Mouse (Mus musculus): Measurements from ENCODE around the gene Sprr2f. TPM values are rescaled to one million over a fixed set of nuclear protein-coding genes. Genes with fewer than 3 reads are reported as not detected.

Sprr2f gene
- polyA plus RNA-seq (2014; fragmentation: Nextera tagmentation; extraction: Ambion mirVana), result not detected in 2 replicates

GRCm38 (mm10) chr3:92364887-92365286 is at the start of gene Sprr2f:
Gene Sprr2f (plus strand): TSS chr3:92365187.
- WGBS, result 58% methylated on average over 3 of the region's 3 CpGs
- no peak within 1 kb of the TSS for H3K27ac ChIP-seq (ENCODE audit: low read depth)
- no peak for ATAC-seq (replicated peaks; ENCODE audit: low FRiP score, low TSS enrichment, low read depth)
- H3K4me3 ChIP-seq (ENCODE audit: low read depth, low read length), result no peak within 1 kb of the TSS
- no peak within 1 kb of the TSS for H3K4me2 ChIP-seq (ENCODE audit: low read length)
- H3K4me1 ChIP-seq (replicated peaks; ENCODE audit: control insufficient read depth, insufficient read depth, low read length), result no peaks in the 10 kb centered on the region
- H3K27me3 ChIP-seq (replicated peaks; ENCODE audit: control insufficient read depth, insufficient read depth, low read length), result no peaks in the 10 kb centered on the region
- no peak within 1 kb of the TSS for H3K9ac ChIP-seq (ENCODE audit: low read length)
- no peak for DNase-seq (ENCODE audit: low spot score)
- no peaks in the 10 kb centered on the region for H3K36me3 ChIP-seq (ENCODE audit: control insufficient read depth, insufficient read depth, low read length)
- H3K9me3 ChIP-seq (ENCODE audit: control insufficient read depth, low read length), result no peaks in the 10 kb centered on the region

GRCm38 (mm10) chr3:92316320-92316719 is 48.7 kb upstream of the Sprr2f start, which contains the start of gene Sprr2b:
Gene Sprr2b (plus strand): TSS chr3:92316620.
- DNase-seq (ENCODE audit: low spot score) (no peak), ATAC-seq (replicated peaks; ENCODE audit: low FRiP score, low TSS enrichment, low read depth) (no peak)
- WGBS, result 82% methylated on average over 2 of the region's 2 CpGs
- no peaks in the 10 kb centered on the region for H3K4me1 ChIP-seq (replicated peaks; ENCODE audit: control insufficient read depth, insufficient read depth, low read length)
- H3K9me3 ChIP-seq (ENCODE audit: control insufficient read depth, low read length), result no peaks in the 10 kb centered on the region
- no peak within 1 kb of the TSS for H3K9ac ChIP-seq (ENCODE audit: low read length)
- no peak within 1 kb of the TSS for H3K4me2 ChIP-seq (ENCODE audit: low read length)
- no peaks in the 10 kb centered on the region for H3K36me3 ChIP-seq (ENCODE audit: control insufficient read depth, insufficient read depth, low read length)
- H3K4me3 ChIP-seq (ENCODE audit: low read depth, low read length), result no peak within 1 kb of the TSS
- no peaks in the 10 kb centered on the region for H3K27me3 ChIP-seq (replicated peaks; ENCODE audit: control insufficient read depth, insufficient read depth, low read length)
- H3K27ac ChIP-seq (ENCODE audit: low read depth), result no peak within 1 kb of the TSS

- H3K27me3 ChIP-seq (replicated peaks; ENCODE audit: control insufficient read depth, insufficient read depth, low read length), result no peaks in the 10 kb centered on the region
- WGBS, result 80% methylated on average over 2 of the region's 2 CpGs
- no peak overlapping the region for H3K4me3 ChIP-seq (ENCODE audit: low read depth, low read length)
- H3K9me3 ChIP-seq (ENCODE audit: control insufficient read depth, low read length), result no peaks in the 10 kb centered on the region
- ATAC-seq (replicated peaks; ENCODE audit: low FRiP score, low TSS enrichment, low read depth) (no peak), DNase-seq (ENCODE audit: low spot score) (no peak)
- H3K4me1 ChIP-seq (replicated peaks; ENCODE audit: control insufficient read depth, insufficient read depth, low read length), result no peaks in the 10 kb centered on the region
- H3K9ac ChIP-seq (ENCODE audit: low read length), result no peak overlapping the region
- no peaks in the 10 kb centered on the region for H3K36me3 ChIP-seq (ENCODE audit: control insufficient read depth, insufficient read depth, low read length)
- H3K4me2 ChIP-seq (ENCODE audit: low read length), result no peak overlapping the region
- H3K27ac ChIP-seq (ENCODE audit: low read depth), result no peak overlapping the region
Observed at GRCm38 (mm10) chr3:92317384-92317783, 47.6 kb upstream of the Sprr2f start.

- H3K9me3 ChIP-seq (ENCODE audit: control insufficient read depth, low read length), result no peaks in the 10 kb centered on the region
- DNase-seq (ENCODE audit: low spot score) (no peak), ATAC-seq (replicated peaks; ENCODE audit: low FRiP score, low TSS enrichment, low read depth) (no peak)
- no peaks in the 10 kb centered on the region for H3K4me1 ChIP-seq (replicated peaks; ENCODE audit: control insufficient read depth, insufficient read depth, low read length)
- 68% methylated on average over 1 of the region's 1 CpGs for WGBS
- H3K27ac ChIP-seq (ENCODE audit: low read depth), result no peak overlapping the region
- no peak overlapping the region for H3K4me3 ChIP-seq (ENCODE audit: low read depth, low read length)
- no peak overlapping the region for H3K4me2 ChIP-seq (ENCODE audit: low read length)
- no peaks in the 10 kb centered on the region for H3K27me3 ChIP-seq (replicated peaks; ENCODE audit: control insufficient read depth, insufficient read depth, low read length)
- no peaks in the 10 kb centered on the region for H3K36me3 ChIP-seq (ENCODE audit: control insufficient read depth, insufficient read depth, low read length)
- H3K9ac ChIP-seq (ENCODE audit: low read length), result no peak overlapping the region
Observed at GRCm38 (mm10) chr3:92336278-92336677, 28.7 kb upstream of the Sprr2f start.

GRCm38 (mm10) chr3:92338840-92339239 is 26.1 kb upstream of the Sprr2f start, which contains the start of gene Sprr2d:
Gene Sprr2d (plus strand): TSS chr3:92339140.
- no peaks in the 10 kb centered on the region for H3K27me3 ChIP-seq (replicated peaks; ENCODE audit: control insufficient read depth, insufficient read depth, low read length)
- H3K4me3 ChIP-seq (ENCODE audit: low read depth, low read length), result no peak within 1 kb of the TSS
- 87% methylated on average over 5 of the region's 5 CpGs for WGBS

GRCm38 (mm10) chr3:92351843-92352242 is 13.1 kb upstream of the Sprr2f start, which contains the start of gene Sprr2e:
Gene Sprr2e (plus strand): TSS chr3:92352143.
- no peak within 1 kb of the TSS for H3K27ac ChIP-seq (ENCODE audit: low read depth)
- no peaks in the 10 kb centered on the region for H3K9me3 ChIP-seq (ENCODE audit: control insufficient read depth, low read length)
- H3K9ac ChIP-seq (ENCODE audit: low read length), result no peak within 1 kb of the TSS
- H3K36me3 ChIP-seq (ENCODE audit: control insufficient read depth, insufficient read depth, low read length), result no peaks in the 10 kb centered on the region
- no peaks in the 10 kb centered on the region for H3K4me1 ChIP-seq (replicated peaks; ENCODE audit: control insufficient read depth, insufficient read depth, low read length)
- no peaks in the 10 kb centered on the region for H3K27me3 ChIP-seq (replicated peaks; ENCODE audit: control insufficient read depth, insufficient read depth, low read length)
- DNase-seq (ENCODE audit: low spot score), result no peak
- ATAC-seq (replicated peaks; ENCODE audit: low FRiP score, low TSS enrichment, low read depth), result no peak
- H3K4me3 ChIP-seq (ENCODE audit: low read depth, low read length), result no peak within 1 kb of the TSS
- no peak within 1 kb of the TSS for H3K4me2 ChIP-seq (ENCODE audit: low read length)
- 76% methylated on average over 2 of the region's 2 CpGs for WGBS

More at GRCm38 (mm10) chr3:92338840-92339239, 26.1 kb upstream of the Sprr2f start, which contains the start of gene Sprr2d:
- no peaks in the 10 kb centered on the region for H3K9me3 ChIP-seq (ENCODE audit: control insufficient read depth, low read length)
- DNase-seq (ENCODE audit: low spot score) (no peak), ATAC-seq (replicated peaks; ENCODE audit: low FRiP score, low TSS enrichment, low read depth) (no peak)
- H3K4me1 ChIP-seq (replicated peaks; ENCODE audit: control insufficient read depth, insufficient read depth, low read length), result no peaks in the 10 kb centered on the region
- H3K36me3 ChIP-seq (ENCODE audit: control insufficient read depth, insufficient read depth, low read length), result no peaks in the 10 kb centered on the region
- H3K9ac ChIP-seq (ENCODE audit: low read length), result no peak within 1 kb of the TSS
- H3K27ac ChIP-seq (ENCODE audit: low read depth), result no peak within 1 kb of the TSS
- no peak within 1 kb of the TSS for H3K4me2 ChIP-seq (ENCODE audit: low read length)

GRCm38 (mm10) chr3:92361619-92362018 is 3.4 kb upstream of the Sprr2f start:
- no peak overlapping the region for H3K9ac ChIP-seq (ENCODE audit: low read length)
- H3K4me3 ChIP-seq (ENCODE audit: low read depth, low read length), result no peak overlapping the region
- no peaks in the 10 kb centered on the region for H3K27me3 ChIP-seq (replicated peaks; ENCODE audit: control insufficient read depth, insufficient read depth, low read length)
- DNase-seq (ENCODE audit: low spot score) (no peak), ATAC-seq (replicated peaks; ENCODE audit: low FRiP score, low TSS enrichment, low read depth) (no peak)
- H3K4me2 ChIP-seq (ENCODE audit: low read length), result no peak overlapping the region
- no peaks in the 10 kb centered on the region for H3K36me3 ChIP-seq (ENCODE audit: control insufficient read depth, insufficient read depth, low read length)
- H3K27ac ChIP-seq (ENCODE audit: low read depth), result no peak overlapping the region
- no peaks in the 10 kb centered on the region for H3K9me3 ChIP-seq (ENCODE audit: control insufficient read depth, low read length)
- H3K4me1 ChIP-seq (replicated peaks; ENCODE audit: control insufficient read depth, insufficient read depth, low read length), result no peaks in the 10 kb centered on the region

GRCm38 (mm10) chr3:92373613-92374012 is 8.6 kb downstream of the Sprr2f start:
- Histone ChIP-seq H3K4me2 (ENCODE audit: low read length) (no peak overlapping the region), H3K9ac (ENCODE audit: low read length) (no peak overlapping the region), H3K36me3 (ENCODE audit: control insufficient read depth, insufficient read depth, low read length) (no peaks in the 10 kb centered on the region), H3K27me3 (replicated peaks; ENCODE audit: control insufficient read depth, insufficient read depth, low read length) (no peaks in the 10 kb centered on the region), H3K27ac (ENCODE audit: low read depth) (no peak overlapping the region), H3K4me3 (ENCODE audit: low read depth, low read length) (no peak overlapping the region), H3K4me1 (replicated peaks; ENCODE audit: control insufficient read depth, insufficient read depth, low read length) (no peaks in the 10 kb centered on the region), H3K9me3 (ENCODE audit: control insufficient read depth, low read length) (no peaks in the 10 kb centered on the region)
- DNase-seq (ENCODE audit: low spot score), result no peak
- WGBS, result 89% methylated on average over 2 of the region's 2 CpGs
- ATAC-seq (replicated peaks; ENCODE audit: low FRiP score, low TSS enrichment, low read depth), result no peak

- H3K9me3 ChIP-seq (ENCODE audit: control insufficient read depth, low read length), result no peaks in the 10 kb centered on the region
- DNase-seq (ENCODE audit: low spot score) (no peak), ATAC-seq (replicated peaks; ENCODE audit: low FRiP score, low TSS enrichment, low read depth) (no peak)
- 90% methylated on average over 1 of the region's 1 CpGs for WGBS
- no peak within 1 kb of the TSS for H3K4me3 ChIP-seq (ENCODE audit: low read depth, low read length)
- no peak within 1 kb of the TSS for H3K9ac ChIP-seq (ENCODE audit: low read length)
- H3K4me2 ChIP-seq (ENCODE audit: low read length), result no peak within 1 kb of the TSS
- H3K4me1 ChIP-seq (replicated peaks; ENCODE audit: control insufficient read depth, insufficient read depth, low read length), result no peaks in the 10 kb centered on the region
- H3K27ac ChIP-seq (ENCODE audit: low read depth), result no peak within 1 kb of the TSS
- no peaks in the 10 kb centered on the region for H3K36me3 ChIP-seq (ENCODE audit: control insufficient read depth, insufficient read depth, low read length)
- H3K27me3 ChIP-seq (replicated peaks; ENCODE audit: control insufficient read depth, insufficient read depth, low read length), result no peaks in the 10 kb centered on the region
Observed at GRCm38 (mm10) chr3:92385385-92385784, 20.4 kb downstream of the Sprr2f start, which contains the start of gene Sprr2h. Gene Sprr2h (plus strand): TSS chr3:92385685.
